Mouse (Mus musculus): Measurements from ENCODE around the gene 1700020D05Rik. TPM values are rescaled to one million over a fixed set of nuclear protein-coding genes. Genes with fewer than 3 reads are reported as not detected.

The 1700020D05Rik gene
- polyA plus RNA-seq, 1 experiment = 1.2 TPM

GRCm38 (mm10) chr19:5487768-5488550 lies 15.6 kb downstream of the 1700020D05Rik start, which contains the start of gene Mus81:
TSS of gene Mus81 (minus strand) at chr19:5488402.
- peak; percentile 98 for DNase-seq
- peak within 1 kb of the TSS; percentile 81 for H3K4me3 ChIP-seq (replicated peaks; ENCODE audit: extremely low read depth, low read depth, low read length)
- under 1% methylated on average over 39 of the region's 39 CpGs for WGBS
- TF ChIP-seq CTCF (IDR thresholded peaks at IDR 0.05; ENCODE audit: insufficient read depth, low read length) (peak; percentile 68), POLR2A (IDR thresholded peaks at IDR 0.05; ENCODE audit: borderline replicate concordance, extremely low read depth, low read depth, low read length) (peak; percentile 85)
- peaks cover 5% of the 10 kb centered on the region; the same call in 1 of the 2 replicates for H3K4me1 ChIP-seq (ENCODE audit: control insufficient read depth, insufficient read depth, low read length)

DNA sequence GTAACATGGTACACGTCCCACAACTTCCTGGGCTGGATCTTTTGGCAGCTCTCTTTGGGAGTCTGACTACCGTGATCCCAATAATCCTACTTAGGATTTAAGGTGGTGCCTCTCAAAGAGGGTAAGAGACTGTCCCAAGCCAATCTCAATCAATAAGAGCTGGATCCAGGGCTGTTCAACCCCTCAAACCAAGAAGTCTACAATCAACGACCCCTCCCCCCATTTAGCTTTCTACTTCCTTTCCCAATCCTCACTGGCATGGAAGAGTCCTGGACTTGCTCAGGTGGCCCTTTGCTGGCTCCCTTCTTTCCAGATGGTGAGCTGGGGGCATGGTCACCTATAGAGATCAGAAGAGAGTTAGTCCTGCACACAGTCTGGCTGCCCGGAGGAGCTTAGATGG lies 16.8 kb downstream of the 1700020D05Rik start:
- DNase-seq = no peak
- no peak overlapping the region for H3K4me3 ChIP-seq (replicated peaks; ENCODE audit: extremely low read depth, low read depth, low read length)
- H3K4me1 ChIP-seq (ENCODE audit: control insufficient read depth, insufficient read depth, low read length) = peaks cover 5% of the 10 kb centered on the region; the same call in 1 of the 2 replicates
- TF ChIP-seq POLR2A (IDR thresholded peaks at IDR 0.05; ENCODE audit: borderline replicate concordance, extremely low read depth, low read depth, low read length) = no peak
- TF ChIP-seq CTCF (IDR thresholded peaks at IDR 0.05; ENCODE audit: insufficient read depth, low read length) = no peak
- 61% methylated on average over 4 of the region's 4 CpGs for WGBS

GRCm38 (mm10) chr19:5486286-5486685 lies 17.3 kb downstream of the 1700020D05Rik start:
- H3K4me3 ChIP-seq (replicated peaks; ENCODE audit: extremely low read depth, low read depth, low read length) = no peak overlapping the region
- H3K4me1 ChIP-seq (ENCODE audit: control insufficient read depth, insufficient read depth, low read length) = peaks cover 5% of the 10 kb centered on the region; the same call in 1 of the 2 replicates
- WGBS = 66% methylated on average over 8 of the region's 8 CpGs
- peak; percentile 41 for DNase-seq
- TF ChIP-seq CTCF (IDR thresholded peaks at IDR 0.05; ENCODE audit: insufficient read depth, low read length) = no peak

DNA sequence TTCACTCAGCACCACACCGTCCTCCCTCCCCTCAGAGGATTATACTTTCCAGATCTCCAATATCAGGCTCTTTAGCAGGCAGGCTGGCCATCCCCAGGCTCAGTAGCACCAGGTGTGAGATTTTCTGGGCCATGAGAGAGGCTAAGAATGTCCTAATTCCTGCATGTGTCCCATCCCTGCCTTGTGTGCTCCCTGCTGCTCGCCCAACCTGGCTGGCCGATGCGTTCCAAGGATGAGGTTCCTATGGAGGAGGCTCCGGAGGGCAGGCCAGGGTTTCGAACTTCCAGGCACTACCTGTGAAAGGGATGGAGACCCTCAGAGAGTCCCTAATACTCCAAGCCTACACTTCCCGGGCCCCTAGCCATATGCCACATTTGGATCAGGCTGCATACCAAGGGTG lies 17.8 kb downstream of the 1700020D05Rik start:
- TF ChIP-seq CTCF (IDR thresholded peaks at IDR 0.05; ENCODE audit: insufficient read depth, low read length) (no peak), POLR2A (IDR thresholded peaks at IDR 0.05; ENCODE audit: borderline replicate concordance, extremely low read depth, low read depth, low read length) (no peak)
- WGBS = 88% methylated on average over 7 of the region's 7 CpGs
- no peak for DNase-seq
- peaks cover 5% of the 10 kb centered on the region; the same call in 1 of the 2 replicates for H3K4me1 ChIP-seq (ENCODE audit: control insufficient read depth, insufficient read depth, low read length)
- no peak overlapping the region for H3K4me3 ChIP-seq (replicated peaks; ENCODE audit: extremely low read depth, low read depth, low read length)

GRCm38 (mm10) chr19:5485371-5485770 lies 18.2 kb downstream of the 1700020D05Rik start:
- DNase-seq = no peak
- 62% methylated on average over 8 of the region's 8 CpGs for WGBS
- peaks cover 5% of the 10 kb centered on the region; the same call in 1 of the 2 replicates for H3K4me1 ChIP-seq (ENCODE audit: control insufficient read depth, insufficient read depth, low read length)
- no peak overlapping the region for H3K4me3 ChIP-seq (replicated peaks; ENCODE audit: extremely low read depth, low read depth, low read length)
- TF ChIP-seq POLR2A (IDR thresholded peaks at IDR 0.05; ENCODE audit: borderline replicate concordance, extremely low read depth, low read depth, low read length) (no peak), CTCF (IDR thresholded peaks at IDR 0.05; ENCODE audit: insufficient read depth, low read length) (no peak)

GRCm38 (mm10) chr19:5484496-5484895 lies 19.1 kb downstream of the 1700020D05Rik start:
- H3K4me3 ChIP-seq (replicated peaks; ENCODE audit: extremely low read depth, low read depth, low read length) = no peak overlapping the region
- DNase-seq = no peak
- WGBS = 77% methylated on average over 5 of the region's 5 CpGs
- no peak for TF ChIP-seq POLR2A (IDR thresholded peaks at IDR 0.05; ENCODE audit: borderline replicate concordance, extremely low read depth, low read depth, low read length)
- H3K4me1 ChIP-seq (ENCODE audit: control insufficient read depth, insufficient read depth, low read length) = peaks cover 5% of the 10 kb centered on the region; the same call in 1 of the 2 replicates

DNA sequence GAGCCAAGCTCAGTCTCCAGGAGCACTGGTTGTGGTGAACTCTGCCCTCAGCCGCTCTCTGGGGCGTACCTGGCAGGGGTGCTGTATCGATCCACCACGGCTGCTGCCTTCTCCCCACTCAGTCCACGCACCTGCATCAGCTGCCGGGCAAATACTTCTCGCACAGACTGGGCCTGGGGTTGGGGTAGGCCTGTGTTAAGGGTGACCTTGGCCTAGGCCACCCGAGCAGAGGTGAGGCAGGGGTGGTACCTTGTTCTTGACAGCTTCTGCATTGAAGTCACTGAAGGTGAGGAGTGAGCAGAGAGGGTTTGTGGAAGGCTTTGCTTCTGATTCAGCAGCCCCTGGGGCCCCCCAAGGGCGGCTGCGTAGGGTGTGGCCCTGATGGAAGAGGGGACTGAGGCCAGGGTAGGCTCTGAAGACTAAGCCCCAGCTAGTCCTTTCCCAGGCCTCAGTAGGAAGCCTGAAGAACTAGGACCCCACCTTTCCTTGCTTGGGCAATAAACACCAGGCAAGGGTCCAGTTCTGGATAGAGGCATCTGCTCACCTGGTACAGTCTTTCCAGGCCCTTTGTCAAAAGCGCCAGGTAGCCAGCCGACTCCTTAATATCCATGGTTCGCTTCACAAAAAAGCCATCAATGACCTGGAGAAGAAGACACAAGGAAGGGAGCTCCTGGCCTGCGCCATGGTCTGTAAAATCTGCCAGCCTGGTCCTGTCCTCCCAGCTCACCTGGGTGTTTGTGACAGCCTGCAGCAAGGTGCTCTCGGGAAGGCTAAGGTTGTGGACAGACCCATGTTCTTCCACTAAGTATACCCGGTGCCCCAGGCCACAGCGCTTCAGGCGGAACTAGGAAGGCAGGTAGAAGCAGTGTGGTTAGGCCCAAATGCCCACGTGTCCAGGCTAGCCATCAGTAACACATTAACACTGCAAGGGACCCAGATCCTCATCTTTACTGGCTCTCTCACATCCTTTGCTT lies 19.9 kb downstream of the 1700020D05Rik start:
- no peak for DNase-seq
- no peak for TF ChIP-seq POLR2A (IDR thresholded peaks at IDR 0.05; ENCODE audit: borderline replicate concordance, extremely low read depth, low read depth, low read length)
- no peak for TF ChIP-seq CTCF (IDR thresholded peaks at IDR 0.05; ENCODE audit: insufficient read depth, low read length)
- Histone ChIP-seq H3K4me1 (ENCODE audit: control insufficient read depth, insufficient read depth, low read length) (peaks cover 5% of the 10 kb centered on the region; the same call in 1 of the 2 replicates), H3K4me3 (replicated peaks; ENCODE audit: extremely low read depth, low read depth, low read length) (no peak overlapping the region)
- WGBS = 85% methylated on average over 19 of the region's 19 CpGs

DNA sequence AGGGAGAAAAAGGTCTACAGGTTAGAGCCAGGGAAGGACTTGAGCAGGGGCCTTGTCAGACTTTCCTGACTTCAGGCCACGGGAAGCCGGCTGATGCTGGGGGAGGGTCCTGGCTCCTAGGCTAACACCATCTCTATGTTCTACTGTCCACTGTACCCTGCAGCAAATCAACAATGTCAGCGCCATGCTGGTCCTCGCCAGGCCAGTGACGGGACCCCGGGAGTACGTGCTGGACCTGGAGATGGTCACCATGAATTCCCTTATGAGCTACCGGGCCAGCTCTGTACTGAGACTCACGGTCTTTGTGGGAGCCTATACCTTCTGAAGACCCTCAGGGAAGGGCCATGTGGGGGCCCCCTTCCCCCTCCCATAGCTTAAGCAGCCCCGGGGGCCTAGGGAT lies 22.2 kb downstream of the 1700020D05Rik start:
- TF ChIP-seq CTCF (IDR thresholded peaks at IDR 0.05; ENCODE audit: insufficient read depth, low read length) = no peak
- no peak for TF ChIP-seq POLR2A (IDR thresholded peaks at IDR 0.05; ENCODE audit: borderline replicate concordance, extremely low read depth, low read depth, low read length)
- WGBS = 91% methylated on average over 10 of the region's 10 CpGs
- Histone ChIP-seq H3K4me1 (ENCODE audit: control insufficient read depth, insufficient read depth, low read length) (no peaks in the 10 kb centered on the region), H3K4me3 (replicated peaks; ENCODE audit: extremely low read depth, low read depth, low read length) (no peak overlapping the region)
- DNase-seq = no peak

DNA sequence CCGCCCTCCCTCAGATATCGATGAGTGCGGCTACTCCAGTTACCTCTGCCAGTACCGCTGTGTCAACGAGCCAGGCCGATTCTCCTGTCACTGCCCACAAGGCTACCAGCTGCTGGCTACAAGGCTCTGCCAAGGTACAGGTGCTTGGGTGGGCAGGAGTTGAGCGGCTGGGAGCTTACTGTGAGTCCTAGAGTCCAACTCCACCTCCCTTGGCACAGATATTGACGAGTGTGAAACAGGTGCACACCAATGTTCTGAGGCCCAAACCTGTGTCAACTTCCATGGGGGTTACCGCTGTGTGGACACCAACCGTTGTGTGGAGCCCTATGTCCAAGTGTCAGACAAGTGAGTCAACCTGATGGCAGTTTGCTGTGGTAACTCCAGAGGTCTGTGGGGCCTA lies 23.6 kb downstream of the 1700020D05Rik start:
- no peak overlapping the region for H3K4me3 ChIP-seq (replicated peaks; ENCODE audit: extremely low read depth, low read depth, low read length)
- no peaks in the 10 kb centered on the region for H3K4me1 ChIP-seq (ENCODE audit: control insufficient read depth, insufficient read depth, low read length)
- WGBS = 85% methylated on average over 10 of the region's 10 CpGs
- no peak for TF ChIP-seq POLR2A (IDR thresholded peaks at IDR 0.05; ENCODE audit: borderline replicate concordance, extremely low read depth, low read depth, low read length)
- TF ChIP-seq CTCF (IDR thresholded peaks at IDR 0.05; ENCODE audit: insufficient read depth, low read length) = no peak
- DNase-seq = no peak

Data from lung, adult 2 months (tissue).